Mouse (Mus musculus): ENCODE measurements at regions not wholly inside any gene's neighbourhood (a gene's known extent, or its start where the extent isn't known, plus 50 kb on each side); places are given as distances from the start of the nearest gene placed in this dataset.

- no peak for DNase-seq (ENCODE audit: low read depth, low spot score)
Measured at GRCm38 (mm10) chr16:93141967-93142366, 316.0 kb upstream of the Runx1 start.

- no peak for DNase-seq (ENCODE audit: low read depth, low spot score)
Measured at GRCm38 (mm10) chr16:93140535-93141110, 314.7 kb upstream of the Runx1 start.

- DNase-seq (ENCODE audit: low read depth, low spot score): no peak
Measured at GRCm38 (mm10) chr16:93137249-93137648, 311.3 kb upstream of the Runx1 start.

DNA sequence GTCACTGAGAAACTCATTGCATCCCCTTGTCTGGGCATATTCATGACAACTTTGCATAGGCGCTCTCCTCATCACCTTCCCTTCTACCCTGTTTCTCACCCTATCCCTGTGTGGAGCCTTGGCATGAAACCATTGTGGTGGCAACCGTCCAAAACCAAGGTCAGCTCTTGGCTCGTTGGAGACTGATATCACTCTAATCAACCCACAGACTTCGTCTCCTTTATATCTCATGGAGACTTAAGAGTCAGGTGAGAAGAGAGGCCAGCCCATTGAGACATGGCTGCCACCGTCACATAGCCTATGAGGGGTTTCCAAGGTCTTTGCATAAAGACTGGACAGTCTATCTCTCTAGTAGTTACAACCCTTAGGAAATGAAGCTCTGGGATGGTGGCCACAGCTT lies 305.5 kb upstream of the Runx1 start:
- DNase-seq (ENCODE audit: low read depth, low spot score): no peak

GRCm38 (mm10) chr16:93130622-93131021 lies 304.7 kb upstream of the Runx1 start:
- peak; percentile 59 for DNase-seq (ENCODE audit: low read depth, low spot score)

GRCm38 (mm10) chr16:93123707-93124106 lies 297.8 kb upstream of the Runx1 start:
- no peak for DNase-seq (ENCODE audit: low read depth, low spot score)

DNA sequence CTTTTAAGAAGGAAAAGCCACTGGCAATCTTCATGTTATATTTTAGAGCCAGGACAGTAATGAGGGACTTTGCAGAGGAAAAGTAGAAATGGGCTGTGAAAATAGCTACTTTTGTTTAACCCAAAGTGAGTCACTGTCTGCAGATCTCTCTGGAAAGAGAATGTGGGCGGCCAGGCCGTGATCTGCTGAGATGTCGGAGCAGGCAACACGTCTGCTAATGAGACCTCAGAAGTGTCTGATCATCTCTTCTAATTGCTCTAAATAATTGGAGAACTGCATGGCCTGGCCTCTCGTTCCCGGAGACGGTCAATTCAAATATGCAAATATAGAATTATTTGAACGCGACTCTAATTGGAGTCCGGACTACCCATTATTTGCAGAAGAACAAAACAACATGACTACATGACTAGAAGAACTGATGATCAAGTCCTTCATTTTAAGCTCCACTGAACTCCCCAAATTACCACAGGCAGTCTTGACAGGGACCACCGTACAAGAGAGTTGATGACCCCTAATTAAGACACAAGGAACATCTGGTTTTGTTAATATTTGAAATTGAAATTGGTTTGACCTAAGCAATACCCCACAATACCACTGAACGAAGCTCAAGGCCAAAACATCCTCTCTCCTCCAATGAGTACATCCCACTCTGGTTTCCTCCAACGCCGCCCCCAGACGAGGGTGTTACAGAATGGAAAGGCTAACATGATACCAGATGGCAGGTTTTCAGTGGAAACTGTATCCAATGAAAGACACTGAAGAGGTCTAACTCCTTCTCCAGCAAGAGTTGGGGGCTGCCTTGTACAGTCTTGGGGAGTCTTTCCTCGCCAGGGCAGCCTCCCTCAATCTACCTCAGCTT lies 290.4 kb upstream of the Runx1 start:
- no peak for DNase-seq (ENCODE audit: low read depth, low spot score)

DNA sequence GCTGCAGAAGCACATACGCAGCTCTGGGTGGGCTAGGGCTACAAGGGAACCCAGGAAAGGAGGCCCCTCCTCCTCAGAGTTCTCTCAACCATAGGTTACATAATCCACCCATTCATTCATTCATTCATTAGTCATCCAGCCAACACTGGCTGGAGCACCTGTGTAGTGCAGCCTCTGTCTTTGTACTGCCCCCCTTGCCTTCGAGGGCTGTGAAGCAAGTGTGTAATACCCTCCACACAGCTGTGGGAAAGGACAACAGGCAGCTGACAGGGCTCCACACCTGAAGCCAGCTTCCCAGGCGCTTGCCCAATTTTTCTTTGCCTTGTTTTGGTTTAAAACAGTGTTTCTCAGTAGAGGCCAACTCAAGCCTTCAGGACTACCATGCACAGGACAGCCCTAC lies 285.0 kb upstream of the Runx1 start:
- no peak for DNase-seq (ENCODE audit: low read depth, low spot score)

- DNase-seq (ENCODE audit: low read depth, low spot score): no peak
Measured at GRCm38 (mm10) chr16:93110451-93110850, 284.5 kb upstream of the Runx1 start.

DNA sequence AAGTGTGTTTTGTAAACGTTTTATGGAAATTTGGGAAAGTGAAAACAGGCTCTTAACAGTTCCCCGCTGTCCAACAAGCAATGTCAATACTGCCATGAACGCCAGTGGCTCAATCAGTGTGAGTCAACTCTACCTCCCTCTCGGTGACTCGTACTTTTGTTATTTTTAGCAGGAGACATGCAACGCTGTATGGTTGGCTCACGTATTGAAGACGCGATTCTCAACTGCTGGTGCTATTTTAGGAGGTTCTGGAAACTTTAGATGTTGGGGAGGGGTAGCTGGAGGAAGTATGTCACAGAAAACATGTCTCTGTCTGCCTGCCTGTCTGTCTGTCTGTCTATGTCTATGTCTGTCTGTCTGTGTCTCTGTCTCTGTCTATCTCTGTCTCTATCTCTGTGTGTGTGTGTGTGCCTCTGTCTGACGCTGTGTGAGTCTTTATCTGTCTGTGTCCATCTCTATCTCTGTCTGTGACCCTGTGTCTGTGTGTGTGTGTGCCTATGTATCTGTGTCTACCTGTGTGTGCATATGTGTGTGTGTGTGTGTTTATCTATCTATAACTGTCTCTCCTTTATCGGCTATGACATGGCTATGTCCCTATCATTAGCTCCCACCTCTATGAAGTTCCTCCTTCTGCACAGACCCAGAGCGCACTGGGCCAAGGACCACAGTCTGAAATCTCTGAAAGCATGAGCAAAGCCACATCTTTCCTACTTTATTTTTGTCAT lies 283.9 kb upstream of the Runx1 start:
- no peak for DNase-seq (ENCODE audit: low read depth, low spot score)

- DNase-seq (ENCODE audit: low read depth, low spot score): no peak
Measured at GRCm38 (mm10) chr16:93107524-93107845, 281.5 kb upstream of the Runx1 start.

- no peak for DNase-seq (ENCODE audit: low read depth, low spot score)
Measured at GRCm38 (mm10) chr16:93106811-93107523, 281.0 kb upstream of the Runx1 start.

GRCm38 (mm10) chr16:93102174-93102573 lies 276.2 kb upstream of the Runx1 start:
- DNase-seq (ENCODE audit: low read depth, low spot score): no peak

DNA sequence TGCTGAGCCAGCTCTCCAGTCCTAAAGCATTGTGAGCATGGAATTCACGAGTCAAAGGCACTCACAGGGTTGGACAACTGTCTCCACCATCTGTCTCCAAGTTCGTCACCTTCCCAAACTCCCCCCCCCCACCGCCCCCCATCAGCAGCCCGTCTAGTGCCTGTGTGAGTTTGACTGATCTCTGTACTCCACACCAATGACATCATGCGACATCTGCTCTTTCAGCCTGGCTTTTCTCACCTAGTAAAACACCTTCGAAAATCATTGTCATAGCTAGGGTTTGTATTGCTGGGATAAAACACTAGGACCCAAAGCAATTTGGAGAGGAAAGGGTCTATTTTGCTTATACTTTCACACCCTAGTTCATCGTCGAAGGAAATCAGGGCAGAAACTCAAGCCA lies 272.1 kb upstream of the Runx1 start:
- no peak for DNase-seq (ENCODE audit: low read depth, low spot score)

DNA sequence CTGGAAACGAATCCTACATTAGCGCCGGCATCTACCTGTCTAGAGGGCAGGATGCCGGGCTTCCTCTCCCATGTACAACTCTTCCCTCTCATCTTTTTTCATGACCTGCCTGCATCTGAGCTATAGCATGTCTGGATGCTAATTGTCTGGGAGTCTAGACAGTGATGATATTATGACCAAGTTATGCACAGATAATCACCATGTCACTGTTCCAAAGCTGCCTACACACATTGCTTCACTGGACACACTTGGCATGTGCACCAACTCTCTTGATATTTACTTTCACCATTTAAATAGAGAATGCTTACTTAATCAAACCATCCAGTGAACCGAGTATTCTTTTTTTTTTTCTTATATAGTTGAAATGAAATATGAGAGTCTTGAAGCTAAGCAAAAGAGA lies 270.2 kb upstream of the Runx1 start:
- no peak for DNase-seq (ENCODE audit: low read depth, low spot score)

DNA sequence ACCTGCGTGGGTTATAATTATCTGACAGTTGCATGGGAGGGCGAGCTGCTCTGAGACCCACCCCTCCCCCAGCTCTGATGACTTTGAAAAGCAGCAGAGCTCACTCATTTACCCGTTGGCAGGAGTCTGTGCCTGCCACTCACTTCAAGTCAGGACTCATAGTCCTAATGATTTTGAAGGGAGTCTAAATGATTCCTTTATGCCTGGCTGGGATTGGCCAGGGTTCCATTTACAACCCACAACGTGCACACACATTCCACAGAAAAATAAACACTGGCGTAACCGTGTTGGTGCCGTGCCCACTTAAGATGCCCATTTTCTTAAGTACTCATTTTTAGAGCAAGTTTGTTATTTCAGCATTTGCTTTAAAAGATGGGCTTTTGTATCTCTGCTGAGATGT lies 266.8 kb upstream of the Runx1 start:
- no peak for DNase-seq (ENCODE audit: low read depth, low spot score)

DNA sequence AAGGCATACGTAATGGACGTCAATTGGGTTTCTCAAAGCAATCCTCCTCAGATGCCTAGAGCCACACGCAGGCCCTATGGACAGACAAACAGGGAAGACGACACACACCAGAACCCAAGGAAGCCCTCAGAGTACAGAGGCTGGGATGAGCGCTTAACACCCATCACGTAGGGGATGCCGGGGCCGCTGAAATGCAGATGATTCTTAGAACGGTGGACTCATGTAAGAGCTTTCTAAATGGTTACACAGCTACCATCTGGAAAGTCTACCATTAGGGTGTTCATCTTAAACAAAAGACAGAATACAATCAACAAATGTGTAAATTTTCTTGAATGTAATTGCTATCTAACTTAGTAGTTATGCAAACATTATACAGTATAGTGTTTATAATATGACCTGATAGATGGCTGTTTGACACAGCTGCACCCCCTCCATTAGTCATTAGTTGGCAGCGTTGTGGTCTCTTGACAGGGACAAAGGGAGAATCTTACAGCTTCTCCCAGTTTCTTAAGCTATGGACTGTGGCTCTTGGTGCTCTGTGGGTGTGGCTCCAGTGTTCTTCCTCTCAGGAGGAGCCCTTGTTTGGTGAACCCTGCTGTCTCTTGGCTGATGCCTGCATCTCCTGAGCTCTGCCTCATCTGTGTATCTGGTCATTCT lies 259.4 kb upstream of the Runx1 start:
- no peak for DNase-seq (ENCODE audit: low read depth, low spot score)

DNA sequence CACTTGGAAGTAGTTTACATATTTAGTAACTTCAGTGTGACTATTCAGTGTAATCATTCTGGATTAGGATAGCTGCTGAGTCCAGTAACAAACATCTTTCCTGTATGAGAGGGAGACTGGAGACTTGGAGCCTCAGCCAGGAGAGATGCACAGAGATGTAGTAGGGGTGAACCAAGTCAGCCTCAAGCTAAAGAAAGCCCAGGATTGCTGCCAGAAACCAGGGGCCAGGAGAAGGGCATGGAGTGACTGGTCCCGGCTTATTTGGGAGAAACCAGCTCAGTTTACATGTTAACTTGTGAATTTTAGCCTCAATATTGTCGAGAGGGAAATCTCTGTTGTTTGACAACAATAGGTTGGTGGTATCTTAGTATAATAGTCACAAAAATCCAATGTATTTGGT lies 257.8 kb upstream of the Runx1 start:
- no peak for DNase-seq (ENCODE audit: low read depth, low spot score)

GRCm38 (mm10) chr16:93083142-93083541 lies 257.2 kb upstream of the Runx1 start:
- DNase-seq (ENCODE audit: low read depth, low spot score): no peak

DNA sequence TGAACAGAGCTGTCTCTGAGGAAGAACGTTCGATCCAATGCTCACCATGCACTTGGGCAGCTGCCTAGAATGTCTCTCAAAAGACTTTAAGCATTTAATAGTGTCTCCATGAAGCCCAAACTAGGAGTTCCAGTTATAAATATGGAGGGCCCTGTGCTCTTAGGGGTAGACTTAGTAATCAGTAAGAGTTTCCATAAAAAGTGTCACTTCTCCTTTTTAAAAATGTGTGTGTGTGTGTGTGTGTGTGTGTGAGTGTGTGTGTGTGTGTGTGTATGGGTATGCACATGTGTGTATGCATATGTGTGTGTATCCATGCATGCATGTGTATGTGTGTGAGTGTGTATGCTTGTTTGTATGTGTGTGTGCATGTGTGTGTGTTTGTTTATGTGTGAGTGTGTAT lies 255.6 kb upstream of the Runx1 start:
- no peak for DNase-seq (ENCODE audit: low read depth, low spot score)

DNA sequence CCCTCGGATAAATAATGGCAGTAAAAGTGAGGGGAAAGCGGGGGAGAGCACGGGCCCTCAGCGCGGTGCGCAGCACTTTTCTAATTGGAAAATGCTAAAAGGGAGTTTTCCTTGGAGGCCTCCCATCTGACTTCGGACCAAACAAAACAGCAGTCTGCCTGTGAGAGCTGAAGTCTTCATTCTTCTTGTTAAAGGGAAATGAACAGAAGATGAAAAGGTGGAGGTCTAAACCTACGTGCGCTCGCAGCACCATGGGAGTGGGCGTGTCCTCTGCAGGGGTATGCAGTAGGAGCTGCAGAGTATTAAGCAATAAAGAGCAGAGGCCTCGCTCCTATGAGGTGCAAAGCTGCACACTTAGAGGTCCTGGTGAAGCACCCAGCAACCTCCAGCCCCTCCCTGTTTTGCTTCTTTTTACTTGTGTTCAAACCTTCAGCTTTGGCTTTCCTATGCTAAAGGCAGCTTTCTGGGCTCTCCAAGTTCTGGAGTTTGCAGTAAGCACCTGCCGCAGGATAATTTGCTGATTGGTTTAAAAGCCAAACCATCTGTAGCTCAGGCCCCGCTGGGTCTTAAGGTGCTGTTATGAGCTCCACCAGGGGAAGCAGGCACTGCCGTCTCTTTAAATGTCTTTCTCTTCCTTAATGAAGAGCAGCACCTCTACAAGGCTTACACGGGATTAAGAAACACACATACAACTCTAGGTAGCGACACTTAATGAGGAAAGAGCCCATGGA lies 253.9 kb upstream of the Runx1 start:
- no peak for DNase-seq (ENCODE audit: low read depth, low spot score)
